Mouse (Mus musculus) c-Kit-positive CD71-positive TER-119-positive erythroid progenitor cells, embryonic 14.5 days (primary cell): ENCODE results near the gene Olfr483.

Experiments
- DNase-seq: peaks from one replicate; pipeline ENCODE4 v3.0.0-alpha.2; 2013; ENCODE audit warnings: low spot score

The Olfr483 gene

DNA sequence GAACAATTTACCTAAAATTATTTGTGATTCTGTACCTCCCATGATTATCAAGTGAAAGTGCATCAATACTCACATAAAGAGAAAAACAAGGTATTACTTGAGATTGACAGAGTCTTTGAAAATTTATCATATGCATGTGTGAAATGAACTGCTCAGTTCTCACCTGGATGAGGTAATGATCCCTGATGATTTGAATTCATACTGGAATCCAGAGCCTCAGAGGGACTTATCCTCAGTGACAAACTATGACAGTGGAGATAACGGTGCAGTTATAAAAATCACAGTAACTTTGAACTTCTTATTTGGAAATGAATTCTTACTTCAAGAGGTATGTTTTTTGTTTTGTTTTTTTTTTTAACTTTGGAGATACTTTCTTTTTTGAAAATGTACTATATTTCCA, at the start of gene Olfr483:
Gene Olfr483 (plus strand): TSS at position 301 of the 400 bp plus-strand sequence.
- no peak for DNase-seq

DNA sequence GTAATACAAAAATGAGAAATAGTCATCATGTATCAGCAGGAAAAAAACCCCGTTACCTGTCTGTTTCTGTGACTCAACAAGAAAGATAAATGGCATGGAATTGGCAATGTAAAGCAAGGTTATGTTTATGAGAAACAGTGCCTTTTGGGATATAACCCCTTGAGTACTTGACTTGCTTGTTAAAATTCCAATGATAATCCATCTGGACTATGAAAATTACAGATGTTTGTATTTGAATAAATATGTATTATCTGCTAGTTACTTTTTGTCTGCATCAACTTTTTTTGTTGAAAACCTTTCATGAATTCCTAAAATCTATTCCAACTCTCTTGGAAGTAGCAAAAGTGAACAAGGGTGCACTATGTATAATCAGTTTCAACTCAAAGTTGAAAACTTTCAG, 33.4 kb upstream of the Olfr483 start, which contains the start of gene Olfr480:
Gene Olfr480 (minus strand): TSS at position 101 of the 400 bp plus-strand sequence.
- DNase-seq, result no peak

DNA sequence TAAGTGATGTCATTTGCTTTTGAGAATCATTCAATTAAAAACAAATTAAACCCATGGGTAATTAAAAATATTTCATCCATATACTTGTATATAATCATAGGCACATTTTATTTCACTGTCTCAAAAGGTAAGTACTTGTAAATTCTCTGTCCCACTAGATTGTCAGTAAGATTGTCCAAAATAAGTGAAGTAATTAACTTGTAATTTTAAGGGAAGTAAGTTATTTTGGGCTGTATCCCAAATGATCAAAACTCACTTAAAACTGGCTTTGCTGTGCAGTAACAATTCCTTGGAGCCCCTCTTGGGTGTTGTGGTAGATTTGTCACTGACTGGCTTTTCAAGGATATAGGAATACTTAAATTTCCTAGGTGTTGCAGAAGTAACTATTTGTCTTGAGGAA, 21.1 kb upstream of the Olfr483 start, which contains the start of gene Olfr481:
Gene Olfr481 (plus strand): TSS at position 301 of the 400 bp plus-strand sequence.
- no peak for DNase-seq

DNA sequence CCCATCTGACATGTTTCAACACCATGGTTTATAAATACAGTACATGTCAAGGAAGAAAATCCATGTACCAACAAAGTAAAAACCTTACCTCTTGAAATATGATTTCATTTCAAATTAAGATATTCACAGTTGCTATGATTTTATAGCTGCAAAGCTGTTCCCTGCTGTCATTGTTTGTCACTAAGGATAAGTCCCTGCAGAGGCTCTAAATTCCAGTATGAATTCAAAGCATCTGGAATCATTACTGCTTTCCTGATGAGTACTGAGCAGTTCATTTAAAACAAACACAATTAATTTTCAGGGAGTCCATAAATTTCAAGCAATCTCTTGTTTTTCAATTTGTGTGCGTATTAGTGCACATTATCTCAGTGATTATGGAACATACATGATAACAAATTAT, 3.2 kb upstream of the Olfr483 start, which contains the start of gene Olfr482:
Gene Olfr482 (minus strand): TSS at position 101 of the 400 bp plus-strand sequence.
- DNase-seq, result no peak

DNA sequence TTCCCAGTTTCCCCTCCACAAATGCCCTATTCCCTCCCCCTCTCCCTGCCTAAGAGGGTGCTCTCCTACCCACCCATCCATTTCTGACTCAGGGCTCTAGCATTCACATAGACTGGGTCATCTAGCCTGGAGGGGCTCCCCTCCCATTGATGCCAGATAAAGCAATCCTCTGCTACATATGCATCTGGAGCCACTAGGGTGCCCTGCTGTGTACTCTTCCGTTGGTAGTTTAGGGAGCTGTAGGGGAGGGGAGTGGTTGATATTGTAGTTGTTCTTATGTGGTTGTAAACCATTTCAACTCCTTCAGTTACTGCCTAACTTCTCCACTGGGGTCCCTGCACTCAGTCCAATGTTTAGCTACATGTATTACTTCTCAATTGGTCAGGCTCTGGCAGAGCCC, 20.0 kb downstream of the Olfr483 start:
- DNase-seq, result no peak

DNA sequence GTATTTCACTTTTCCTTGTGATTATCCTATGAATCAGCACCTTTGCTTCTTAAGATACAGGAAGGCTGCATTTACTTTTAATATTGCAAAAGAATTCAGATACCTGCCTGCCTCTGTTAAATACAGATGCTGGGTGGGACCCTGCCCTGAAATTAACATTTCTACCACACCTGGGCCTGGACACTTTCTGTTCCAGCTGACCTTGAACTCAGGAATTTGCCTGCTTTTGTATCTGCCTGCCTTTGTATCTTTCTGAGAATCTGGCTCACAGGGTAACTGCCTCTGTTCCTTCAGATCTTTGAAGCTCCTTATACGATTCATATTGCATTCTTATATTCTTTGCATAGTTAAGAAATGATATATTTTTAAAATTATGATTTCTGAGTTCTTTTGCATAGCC, 20.8 kb downstream of the Olfr483 start:
- no peak for DNase-seq

DNA sequence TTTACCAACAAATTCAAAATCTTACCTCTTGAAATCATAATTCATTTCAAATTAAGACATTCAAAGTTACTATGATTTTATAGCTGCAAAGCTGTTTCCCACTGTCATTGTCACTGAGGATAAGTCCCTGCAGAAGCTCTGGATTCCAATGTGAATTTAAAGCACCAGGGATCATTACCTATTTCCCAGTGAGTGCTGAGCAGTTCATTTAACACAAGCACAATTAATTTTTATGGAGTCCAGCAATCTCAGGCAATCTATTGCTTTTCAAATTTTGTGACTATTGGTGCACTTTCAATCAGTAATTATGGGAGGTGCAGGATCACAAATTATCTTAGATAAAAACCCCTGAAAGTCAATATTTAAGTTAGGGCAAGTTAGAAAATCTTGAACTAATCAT, 26.7 kb downstream of the Olfr483 start, which contains the start of gene Olfr484:
Gene Olfr484 (minus strand): TSS at position 101 of the 400 bp plus-strand sequence.
- DNase-seq, result no peak
